Mouse (Mus musculus) mammary gland, adult 2 months (tissue): ENCODE data around the gene Olfr788. TPM values are rescaled to one million over a fixed set of nuclear protein-coding genes. Genes with fewer than 3 reads are reported as not detected.

Experiments
- polyA plus RNA-seq: library from polyadenylated mRNA; depleted of rRNA; stranded (reverse); fragments of >200 nt; gene quantifications from 2 replicates; pipeline ENCODE4 v1.2.3, GENCODE M21; 2012; ENCODE audit warnings: low replicate concordance; rRNA removed

Gene Olfr788
- not detected in 2 replicates for polyA plus RNA-seq

GRCm38 (mm10) chr10:129470698-129471097 lies at the start of gene Olfr788:
Gene Olfr788, plus strand, starts transcription at chr10:129470998.

GRCm38 (mm10) chr10:129427006-129427405 lies 43.8 kb upstream of the Olfr788 start, which contains the start of gene Olfr786:
Gene Olfr786, plus strand, starts transcription at chr10:129427306.

GRCm38 (mm10) chr10:129461562-129461961 lies 9.2 kb upstream of the Olfr788 start, which contains the start of gene Olfr787:
Gene Olfr787, plus strand, starts transcription at chr10:129461862.

DNA sequence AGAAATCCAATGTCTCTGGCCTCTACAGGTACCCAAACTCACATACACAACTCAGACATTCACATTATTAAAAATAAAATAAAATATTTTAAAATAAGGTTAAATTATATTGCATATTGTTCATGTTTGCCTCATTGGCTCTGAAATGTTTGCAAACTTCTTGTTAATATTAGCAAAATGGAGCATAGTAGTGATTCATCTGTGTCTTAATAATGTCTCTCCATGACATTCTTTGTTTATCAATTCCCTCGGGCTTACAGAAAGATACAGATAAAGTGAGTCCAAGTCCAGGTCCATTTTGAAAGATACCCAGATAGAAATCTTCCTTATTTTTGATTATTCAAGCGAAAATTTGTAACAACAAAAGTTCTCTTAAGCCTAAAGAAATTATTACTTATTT lies 13.7 kb downstream of the Olfr788 start, which contains the start of gene Olfr789:
Gene Olfr789, plus strand, starts transcription at position 301 of the 400 bp plus-strand sequence.

GRCm38 (mm10) chr10:129498192-129498591 lies 27.4 kb downstream of the Olfr788 start, which contains the start of gene Olfr790:
Gene Olfr790, plus strand, starts transcription at chr10:129498492.

GRCm38 (mm10) chr10:129521492-129521891 lies 50.7 kb downstream of the Olfr788 start, which contains the start of gene Olfr791:
Gene Olfr791, plus strand, starts transcription at chr10:129521792.

Other genes with a start within 250 kb of the Olfr788 start
- not detected in 2 replicates for gene Olfr774, start 234.8 kb upstream of the Olfr788 start, polyA plus RNA-seq
- gene Olfr775, start 222.6 kb upstream of the Olfr788 start, polyA plus RNA-seq, result not detected in 2 replicates
- gene Olfr776, start 211.9 kb upstream of the Olfr788 start, polyA plus RNA-seq, result not detected in 2 replicates
- gene Olfr777, start 199.5 kb upstream of the Olfr788 start, polyA plus RNA-seq, result not detected in 2 replicates
- gene Olfr780, start 152.9 kb upstream of the Olfr788 start, polyA plus RNA-seq, result not detected in 2 replicates
- gene Olfr781, start 142.1 kb upstream of the Olfr788 start, polyA plus RNA-seq, result not detected in 2 replicates
- gene Olfr782, start 122.1 kb upstream of the Olfr788 start, polyA plus RNA-seq, result not detected in 2 replicates
- gene Olfr784, start 86.9 kb upstream of the Olfr788 start, polyA plus RNA-seq, result 0.06 TPM in 1 of 2 replicates, not detected in the other
- gene Olfr785, start 65.6 kb upstream of the Olfr788 start, polyA plus RNA-seq, result not detected in 2 replicates
- not detected in 2 replicates for gene Olfr786, start 43.7 kb upstream of the Olfr788 start, polyA plus RNA-seq
- gene Olfr787, start 9.1 kb upstream of the Olfr788 start, polyA plus RNA-seq, result not detected in 2 replicates
- gene Olfr789, start 13.8 kb downstream of the Olfr788 start, polyA plus RNA-seq, result not detected in 2 replicates
- gene Olfr790, start 27.5 kb downstream of the Olfr788 start, polyA plus RNA-seq, result not detected in 2 replicates
- not detected in 2 replicates for gene Olfr791, start 50.8 kb downstream of the Olfr788 start, polyA plus RNA-seq
- gene Olfr792, start 68.2 kb downstream of the Olfr788 start, polyA plus RNA-seq, result not detected in 2 replicates
- not detected in 2 replicates for gene Olfr794, start 96.7 kb downstream of the Olfr788 start, polyA plus RNA-seq
- gene Olfr796, start 141.6 kb downstream of the Olfr788 start, polyA plus RNA-seq, result not detected in 2 replicates
- not detected in 2 replicates for gene Olfr798, start 156.9 kb downstream of the Olfr788 start, polyA plus RNA-seq
- gene Olfr799, start 166.5 kb downstream of the Olfr788 start, polyA plus RNA-seq, result not detected in 2 replicates
- gene Olfr800, start 186.7 kb downstream of the Olfr788 start, polyA plus RNA-seq, result not detected in 2 replicates
- not detected in 2 replicates for gene Olfr801, start 202.9 kb downstream of the Olfr788 start, polyA plus RNA-seq
- gene Olfr802, start 217.2 kb downstream of the Olfr788 start, polyA plus RNA-seq, result not detected in 2 replicates
- not detected in 2 replicates for gene Olfr803, start 223.3 kb downstream of the Olfr788 start, polyA plus RNA-seq
- not detected in 2 replicates for gene Olfr804, start 232.2 kb downstream of the Olfr788 start, polyA plus RNA-seq